Mouse (Mus musculus) gastrocnemius, postnatal 14 days (tissue): ENCODE data around the gene Rpl3. TPM values are rescaled to one million over a fixed set of nuclear protein-coding genes. Genes with fewer than 3 reads are reported as not detected.
A peak's percentile ranks its signal among the peaks of the same experiment; 100 is the strongest.
"Not testable (repeated sequence)": the region's sequence is repeated elsewhere in the genome, so short reads cannot be mapped to it uniquely, and the experiment has no call there.

Experiments
- DNase-seq: peaks from one replicate; pipeline ENCODE4 v3.0.0; 2021; ENCODE audit warnings: mixed read lengths
- intact Hi-C: fragments of 180-260 bp; cut with DNase I; formaldehyde crosslinking; loops from one replicate; pipeline ENCODE4 v1.15.1; 2025; ENCODE audit warnings: low total_unique reads
- long read RNA-seq, 2 experiments: library from polyadenylated mRNA; stranded (forward); transcript quantifications; one replicate each; pipeline ENCODE4 v2.0.0; 2021
- total RNA-seq, 2 experiments: library from RNA; stranded (reverse); gene quantifications; 2 replicates each; pipeline ENCODE4 v1.2.3; 2021

Gene Rpl3
- total RNA-seq: 100 to 1,000 TPM; 129 to 167 TPM
- long read RNA-seq, experiment 1, transcript Rpl3-201 (10 exons, 1,351 nt): major isoform, 165 of 181 reads
- long read RNA-seq, experiment 1, partial matches to known transcripts: 10 of 181 reads
- long read RNA-seq, experiment 1, other reads (novel, unspliced or antisense): 5 of 181 reads
- long read RNA-seq, experiment 2, transcript Rpl3-201 (10 exons, 1,351 nt): major isoform, 188 of 198 reads
- long read RNA-seq, experiment 2, partial matches to known transcripts: 4 of 198 reads
- long read RNA-seq, experiment 2, other reads (novel, unspliced or antisense): 4 of 198 reads

DNA sequence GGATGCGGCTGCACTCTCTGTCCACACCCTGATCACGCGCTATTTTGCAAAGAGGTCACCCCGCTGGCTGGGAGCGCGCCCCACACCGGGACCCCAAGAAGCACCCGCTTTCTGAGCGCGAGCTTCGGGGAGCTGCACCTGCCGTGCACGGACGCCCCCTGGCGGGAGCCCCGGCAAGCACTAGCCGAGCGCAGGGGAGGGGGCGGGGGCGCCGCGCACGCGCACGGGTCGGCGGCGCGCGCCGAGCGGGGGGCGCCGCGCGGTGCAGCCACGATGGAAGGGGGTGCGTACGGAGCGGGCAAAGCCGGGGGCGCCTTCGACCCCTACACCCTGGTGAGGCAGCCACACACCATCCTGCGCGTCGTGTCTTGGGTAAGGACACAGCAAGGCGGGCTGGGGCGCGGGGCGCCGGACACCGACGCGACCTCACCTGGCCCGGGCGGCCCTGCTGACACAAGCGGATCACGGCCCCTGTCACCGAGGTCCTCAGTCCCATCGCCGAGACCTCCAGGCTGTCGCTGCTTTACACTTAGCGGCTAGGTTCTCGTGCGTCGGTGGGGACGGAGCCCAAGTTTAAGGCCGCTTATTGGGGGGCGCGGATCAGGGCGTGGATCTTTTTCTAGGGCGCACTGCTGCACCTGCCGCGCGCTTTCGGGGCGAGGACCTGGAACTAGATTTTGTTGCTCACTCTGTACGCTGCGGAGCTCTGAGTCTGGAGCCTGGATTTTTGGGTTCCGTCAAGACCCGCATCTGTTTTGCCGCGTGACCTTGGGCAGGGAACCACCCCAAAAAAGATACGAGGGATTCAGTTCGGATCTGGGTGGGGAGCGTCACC is at the start of gene Rpl3, which contains the start of gene Syngr1:
Rpl3 (minus strand) TSS at position 748 of the 835 bp plus-strand sequence.
Syngr1 (plus strand) TSS at position 214 of the 835 bp plus-strand sequence.
- peak; percentile 81 for DNase-seq
- intact Hi-C loops: loop anchor here (5.0 kb wide), 1 partner anchor 41 kb away; the partner anchor contains the start of gene Tab1

GRCm38 (mm10) chr15:80140878-80141277 is 49.2 kb upstream of the Rpl3 start:
- no peak for DNase-seq
- intact Hi-C loops: no loop called here

GRCm38 (mm10) chr15:80140302-80140701 is 48.6 kb upstream of the Rpl3 start:
- no peak for DNase-seq
- intact Hi-C loops: no loop called here

DNA sequence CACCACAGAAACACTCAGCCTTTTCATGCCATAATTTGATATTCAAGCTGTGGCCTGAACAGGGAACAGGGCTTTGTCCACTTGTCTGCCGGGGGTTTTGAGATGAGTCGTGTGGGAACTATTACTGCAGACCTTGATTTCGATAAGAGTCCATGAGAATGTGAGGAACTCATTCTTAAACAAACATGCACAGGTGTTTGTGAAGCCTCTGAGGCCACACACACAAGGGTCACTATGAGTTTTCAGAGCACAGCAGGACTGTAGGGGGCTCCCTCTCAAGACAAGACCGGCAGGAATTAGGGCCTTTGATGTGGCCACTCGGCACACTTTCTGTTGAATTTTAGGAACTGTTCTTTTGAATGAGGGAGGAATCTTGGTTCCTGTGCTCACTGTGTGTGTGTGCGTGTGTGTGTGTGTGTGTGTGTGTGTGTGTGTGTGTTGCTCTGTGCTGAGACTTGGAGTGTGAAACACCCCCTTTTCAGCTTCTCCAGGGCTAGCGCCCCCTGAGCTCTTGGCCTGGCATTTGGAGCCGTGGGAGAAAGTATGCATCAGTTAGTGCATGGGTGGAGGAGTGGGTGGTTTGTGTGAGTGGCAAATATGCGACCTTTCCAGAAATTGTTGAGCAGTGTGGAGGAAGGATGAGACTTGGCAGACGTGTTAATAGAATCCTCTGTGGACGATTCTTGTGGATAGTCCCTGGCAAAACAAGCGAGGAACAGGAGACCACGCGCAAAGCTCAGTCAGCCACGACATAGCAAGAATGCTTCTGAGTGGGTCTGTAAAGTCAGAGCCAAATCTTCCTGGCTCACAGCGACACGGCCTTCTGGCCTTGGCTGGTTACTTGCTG is 46.5 kb upstream of the Rpl3 start:
- no peak for DNase-seq
- intact Hi-C loops: no loop called here

DNA sequence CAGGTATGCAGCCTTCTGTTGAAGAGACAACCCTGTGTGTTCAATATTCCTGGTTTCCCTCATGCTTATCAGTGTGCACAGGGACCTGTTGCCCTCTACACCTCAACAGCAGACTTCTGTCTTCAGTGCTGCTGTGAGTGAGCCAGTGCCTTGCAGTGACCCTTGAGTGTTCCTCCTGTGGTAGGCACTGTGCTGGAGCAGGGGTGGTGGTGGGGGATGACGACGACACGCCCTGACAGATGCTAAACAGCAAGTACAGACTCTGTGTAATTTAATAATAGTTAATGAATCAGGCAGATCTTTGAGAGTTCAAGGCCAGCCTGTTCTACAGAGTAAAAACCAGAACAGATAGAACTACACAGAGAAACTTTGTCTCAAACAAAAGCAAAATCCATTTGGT is 45.0 kb upstream of the Rpl3 start:
- intact Hi-C loops: no loop called here
- no peak for DNase-seq

- DNase-seq: no peak
- intact Hi-C loops: no loop called here
Observed at GRCm38 (mm10) chr15:80135499-80135898, 43.8 kb upstream of the Rpl3 start.

GRCm38 (mm10) chr15:80134450-80134847 is 42.8 kb upstream of the Rpl3 start:
- DNase-seq: no peak
- intact Hi-C loops: loop anchor here (5.0 kb wide), 1 partner anchor 42 kb away; the partner anchor contains the start of genes Rpl3 and Syngr1

DNA sequence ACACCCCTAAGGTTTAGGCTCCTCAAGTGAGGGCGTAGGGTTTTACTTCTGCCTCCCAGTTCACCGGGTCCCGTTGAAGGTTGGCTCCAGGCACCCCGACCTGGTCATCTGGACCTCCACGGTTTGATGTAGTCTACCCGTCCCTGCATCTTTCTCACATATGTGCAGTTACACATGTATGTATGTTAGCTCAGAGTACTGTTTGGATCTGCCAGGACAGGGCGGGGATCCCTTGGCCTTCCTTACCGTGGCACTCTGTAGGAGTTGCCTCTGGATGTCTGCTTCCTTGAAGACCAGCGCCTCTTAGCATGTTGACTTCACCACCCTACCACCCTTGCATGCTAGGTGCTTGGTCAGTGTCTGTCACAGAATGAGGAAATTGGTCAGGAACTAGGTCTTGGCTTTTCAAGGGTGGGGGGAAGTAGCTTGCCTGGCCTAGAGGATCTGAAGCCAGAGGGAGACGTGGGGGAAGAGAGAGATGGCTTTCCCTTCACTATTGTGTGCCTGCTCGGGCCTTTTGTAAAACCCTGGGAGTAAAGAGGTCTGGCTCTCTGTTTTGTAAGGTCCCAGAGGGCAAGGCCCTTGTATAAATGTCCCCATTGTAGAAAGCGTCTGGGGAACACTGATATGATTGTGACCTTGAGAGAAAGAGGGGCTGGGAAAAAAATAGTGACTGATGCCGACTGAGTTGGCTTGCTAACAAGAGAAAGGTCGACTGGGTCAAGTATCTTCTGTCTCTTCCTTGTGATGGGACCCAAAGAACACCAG is 42.2 kb upstream of the Rpl3 start:
- no peak for DNase-seq
- intact Hi-C loops: loop anchor here (5.0 kb wide), 1 partner anchor 42 kb away; the partner anchor contains the start of genes Rpl3 and Syngr1

DNA sequence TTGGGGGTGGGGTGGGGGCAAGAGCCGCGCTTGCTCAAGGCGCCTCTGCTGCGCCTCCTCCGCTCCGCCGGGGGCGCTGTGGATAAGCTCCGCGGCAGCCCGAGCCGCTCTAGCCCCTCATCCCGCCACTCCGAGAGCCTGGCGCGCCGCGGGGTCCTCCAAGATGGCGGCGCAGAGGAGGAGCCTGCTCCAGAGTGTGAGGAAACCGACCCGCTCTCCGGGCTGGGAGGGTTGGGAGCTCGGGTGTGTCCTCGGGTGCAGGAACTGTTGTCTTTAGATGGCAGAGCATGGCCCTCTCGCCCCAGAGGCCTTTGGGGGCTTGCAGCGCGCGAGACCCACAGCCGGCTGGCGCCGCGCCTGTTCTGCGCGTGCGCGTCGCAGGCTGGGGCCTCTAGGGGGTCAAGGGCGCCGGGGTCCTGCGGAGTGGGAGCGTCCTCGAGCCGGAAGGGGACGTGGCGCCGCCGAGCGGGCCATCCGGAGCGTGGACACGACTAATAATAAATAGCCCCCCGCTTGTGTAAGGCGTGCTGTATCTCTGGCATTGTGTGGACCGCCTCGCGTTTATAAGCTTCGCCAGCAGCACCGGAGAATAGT is 41.4 kb upstream of the Rpl3 start, which contains the start of gene Tab1:
Tab1 (plus strand) TSS at position 135 of the 594 bp plus-strand sequence.
- DNase-seq: peak; percentile 93
- intact Hi-C loops: loop anchor here (5.0 kb wide), 1 partner anchor 41 kb away; the partner anchor contains the start of genes Rpl3 and Syngr1

DNA sequence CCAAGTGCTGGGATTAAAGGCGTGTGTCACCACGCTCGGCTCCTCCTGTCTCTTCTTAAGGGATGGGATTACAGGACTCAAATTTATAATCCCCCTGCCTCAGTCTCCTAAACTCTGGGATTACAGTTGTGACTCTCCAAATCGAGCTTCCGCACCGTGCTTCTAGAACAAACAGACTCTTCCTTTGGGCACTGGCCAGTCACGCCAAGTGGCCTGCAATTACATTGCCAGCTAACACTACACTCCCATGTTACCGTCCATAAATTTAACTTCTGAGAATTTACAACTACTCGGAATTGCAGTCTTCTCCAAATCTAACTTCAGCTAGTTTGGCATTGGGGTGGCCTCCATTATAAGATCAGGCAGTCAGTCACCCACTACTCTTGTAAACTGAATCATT is 40.8 kb upstream of the Rpl3 start:
- intact Hi-C loops: loop anchor here (5.0 kb wide), 1 partner anchor 40 kb away; the partner anchor contains the start of genes Rpl3 and Syngr1

GRCm38 (mm10) chr15:80131421-80131820 is 39.8 kb upstream of the Rpl3 start:
- no peak for DNase-seq
- intact Hi-C loops: loop anchor here (5.0 kb wide), 1 partner anchor 39 kb away; the partner anchor contains the start of genes Rpl3 and Syngr1

More for the DNA sequence above, 40.8 kb upstream of the Rpl3 start:
- no peak for DNase-seq

DNA sequence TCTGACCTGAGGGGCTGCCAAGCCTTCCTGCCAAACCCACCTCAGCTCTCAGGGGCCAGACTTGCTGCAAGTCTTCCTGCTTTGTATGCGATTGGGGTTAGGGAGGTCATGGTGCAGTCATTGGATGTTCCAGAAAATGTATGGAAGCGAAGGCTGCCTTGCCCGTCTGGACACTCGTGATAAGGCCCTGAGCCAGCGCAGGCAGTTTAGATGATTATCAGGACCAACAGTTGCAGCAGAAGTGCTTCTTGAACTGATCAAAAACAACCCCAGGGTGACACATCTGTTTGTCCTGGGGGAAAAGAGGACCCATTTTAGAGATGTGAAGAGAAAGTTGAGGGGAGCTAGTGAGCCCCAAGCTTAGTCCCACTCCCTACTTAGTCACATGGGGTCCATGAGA is 39.0 kb upstream of the Rpl3 start:
- intact Hi-C loops: loop anchor here (5.0 kb wide), 1 partner anchor 38 kb away; the partner anchor contains the start of genes Rpl3 and Syngr1

GRCm38 (mm10) chr15:80129982-80130381 is 38.3 kb upstream of the Rpl3 start:
- intact Hi-C loops: loop anchor here (5.0 kb wide), 1 partner anchor 38 kb away; the partner anchor contains the start of genes Rpl3 and Syngr1
- DNase-seq: no peak

More for the DNA sequence above, 39.0 kb upstream of the Rpl3 start:
- no peak for DNase-seq

DNA sequence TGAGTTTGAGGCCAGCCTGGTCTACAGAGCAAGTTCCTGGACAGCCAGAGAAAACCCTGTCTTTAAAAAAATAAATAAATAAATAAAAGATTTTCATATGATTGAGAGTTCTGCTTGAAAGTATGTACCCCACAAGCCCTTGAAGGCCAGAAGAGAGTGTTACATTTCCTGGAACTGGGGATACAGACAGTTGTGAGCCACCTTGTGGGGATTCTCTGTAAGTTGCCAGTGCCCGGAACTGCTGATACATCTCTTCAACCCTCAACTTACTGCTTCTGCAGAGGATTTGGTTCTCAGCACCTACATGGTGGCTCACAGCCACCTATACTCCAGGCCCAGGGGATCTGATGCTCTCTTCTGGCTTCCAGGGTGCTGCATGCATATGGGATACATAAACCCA is 35.5 kb upstream of the Rpl3 start:
- intact Hi-C loops: no loop called here
- no peak for DNase-seq

GRCm38 (mm10) chr15:80124651-80125050 is 33.0 kb upstream of the Rpl3 start:
- intact Hi-C loops: no loop called here
- no peak for DNase-seq

GRCm38 (mm10) chr15:80122431-80122830 is 30.8 kb upstream of the Rpl3 start:
- intact Hi-C loops, DNase-seq: not testable (repeated sequence)

DNA sequence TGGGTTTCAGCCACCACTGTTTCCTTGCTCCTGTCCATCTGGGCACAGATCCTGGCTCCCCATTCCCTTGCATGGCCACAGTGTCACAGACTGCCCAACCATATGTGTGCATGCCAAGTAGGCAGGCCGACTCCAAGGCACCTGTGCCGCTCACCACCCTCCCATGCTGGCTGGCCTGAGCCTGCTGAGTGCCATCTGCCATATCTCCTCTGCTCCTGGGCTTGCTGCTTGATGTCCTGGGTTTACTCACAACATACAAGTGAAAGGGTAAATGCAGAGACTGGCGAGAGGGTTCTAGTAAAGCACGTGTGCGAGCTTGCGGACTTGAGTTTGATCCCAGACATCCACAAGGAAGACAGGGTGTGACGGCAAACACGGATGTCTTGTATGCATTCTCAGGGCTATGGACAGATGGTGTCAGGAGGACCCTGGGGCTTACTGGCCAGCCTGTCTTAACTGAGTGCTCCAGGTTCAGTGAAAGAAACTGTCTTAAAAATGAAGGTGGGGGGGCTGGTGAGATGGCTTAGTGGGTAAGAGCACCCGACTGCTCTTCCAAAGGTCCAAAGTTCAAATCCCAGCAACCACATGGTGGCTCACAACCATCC is 30.2 kb upstream of the Rpl3 start:
- DNase-seq: peak; percentile 46
- intact Hi-C loops: no loop called here
